Mouse (Mus musculus) ovary, postnatal 14 days (tissue): ENCODE results near the gene Kcna5.
A peak's percentile ranks its signal among the peaks of the same experiment; 100 is the strongest.

Source experiments
- DNase-seq: peaks from one replicate; pipeline ENCODE4 v3.0.0; 2022; ENCODE audit warnings: low spot score

Kcna5 gene

DNA sequence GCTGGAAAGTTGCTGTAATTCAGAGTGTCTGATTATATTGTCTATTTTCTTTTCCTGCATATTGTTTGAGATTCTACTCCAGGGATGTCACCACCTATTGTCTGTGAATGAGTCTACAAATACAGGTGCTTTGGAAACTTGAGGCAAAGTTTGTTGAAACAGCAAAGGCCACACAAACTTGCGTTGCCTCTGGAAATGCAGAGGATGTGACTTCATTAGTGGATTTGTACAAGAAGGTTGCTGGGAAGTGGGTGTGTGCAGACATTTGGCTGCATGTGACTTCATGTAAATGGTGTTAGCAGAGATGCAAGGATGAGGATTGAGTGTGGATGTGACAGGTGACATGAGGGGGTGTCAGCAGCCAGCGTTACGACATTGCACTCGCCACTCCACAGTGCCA lies 1.7 kb upstream of the Kcna5 start:
- no peak for DNase-seq

DNA sequence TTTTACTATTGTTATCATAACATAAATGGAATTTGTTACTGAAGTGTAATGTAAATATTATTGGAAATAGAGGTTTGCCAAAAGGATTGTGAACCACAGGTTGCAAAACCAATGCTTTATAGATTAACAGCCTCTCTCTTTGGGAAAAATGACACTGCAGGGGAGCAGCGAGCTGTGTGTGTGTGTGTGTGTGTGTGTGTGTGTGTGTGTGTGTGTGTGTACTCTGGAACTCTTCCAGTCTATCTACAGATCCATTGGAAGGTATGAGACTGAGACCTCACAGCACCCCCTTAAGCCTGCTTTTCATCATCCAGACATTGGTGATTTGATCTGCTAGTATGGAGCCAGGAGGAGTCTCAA lies 679 bp upstream of the Kcna5 start:
- DNase-seq = no peak

DNA sequence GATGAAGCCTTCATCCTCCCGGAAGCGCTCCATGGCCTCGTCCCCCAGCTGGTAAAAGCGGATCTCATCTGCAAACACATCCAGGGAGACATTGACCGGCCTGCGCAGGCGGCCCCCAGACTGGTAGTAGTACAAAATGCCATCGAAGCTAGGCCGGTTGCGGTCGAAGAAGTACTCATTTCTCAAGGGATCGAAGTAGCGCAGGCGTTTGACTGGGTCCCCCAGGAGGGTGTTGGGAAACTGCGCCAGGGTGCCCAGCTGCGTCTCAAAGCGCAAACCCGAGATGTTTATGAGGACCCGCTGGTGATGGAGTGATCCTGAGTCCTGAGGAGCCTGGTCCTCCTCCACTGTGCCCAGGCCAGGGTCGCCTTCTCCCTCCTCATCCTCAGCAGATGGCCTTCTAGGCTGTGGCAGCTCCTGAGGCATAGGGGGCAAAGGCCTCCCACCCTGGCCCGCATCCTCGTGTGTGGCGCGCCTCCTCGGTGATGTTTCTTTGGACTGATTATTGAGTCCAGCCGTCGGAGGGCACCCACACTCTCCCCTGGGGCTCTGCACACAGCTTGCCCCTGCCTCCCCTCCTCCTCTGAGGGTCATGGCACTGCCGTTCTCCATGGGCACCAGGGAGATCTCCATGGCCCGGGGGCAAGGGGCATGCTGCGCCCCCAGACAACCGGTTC lies 543 bp downstream of the Kcna5 start:
- no peak for DNase-seq

DNA sequence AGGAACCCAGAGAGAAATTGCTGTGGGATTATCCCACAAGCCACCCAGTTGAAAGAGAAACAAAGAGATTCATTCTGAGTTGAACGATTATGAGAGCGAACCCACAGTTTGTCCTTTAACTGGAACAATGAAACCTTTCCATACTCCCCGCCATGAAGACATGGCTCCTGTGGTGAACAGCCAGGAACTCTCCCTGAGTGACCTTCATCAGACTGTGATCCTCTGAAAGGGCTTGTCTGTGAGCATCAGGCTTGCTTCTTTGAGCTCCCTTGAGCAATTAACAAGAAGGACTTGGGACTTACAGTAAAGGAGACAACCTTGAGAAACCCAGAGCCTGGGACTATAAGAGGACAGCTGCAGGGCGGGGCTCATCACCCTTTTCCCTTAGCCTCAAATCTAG lies 3.9 kb downstream of the Kcna5 start:
- DNase-seq = no peak

DNA sequence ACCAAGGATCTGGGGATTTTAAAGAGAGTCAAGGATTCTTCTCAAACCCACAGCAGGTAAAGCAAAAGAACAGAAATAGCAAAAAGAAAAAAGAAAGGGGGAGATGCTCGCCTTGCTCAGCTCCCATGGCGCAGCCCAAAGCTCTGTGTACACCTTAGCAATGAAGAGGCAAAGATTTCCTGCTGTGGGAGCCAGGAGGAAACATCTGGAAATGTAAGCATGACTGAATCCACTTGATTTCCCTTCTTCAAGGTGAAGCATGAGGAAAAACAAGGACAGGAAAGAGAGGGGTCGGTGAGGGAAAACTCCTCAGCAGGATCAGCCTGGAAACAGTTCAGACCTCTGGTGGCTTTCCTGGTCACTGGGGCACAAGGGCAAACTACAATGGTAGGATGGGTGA lies 5.2 kb downstream of the Kcna5 start:
- DNase-seq = no peak

DNA sequence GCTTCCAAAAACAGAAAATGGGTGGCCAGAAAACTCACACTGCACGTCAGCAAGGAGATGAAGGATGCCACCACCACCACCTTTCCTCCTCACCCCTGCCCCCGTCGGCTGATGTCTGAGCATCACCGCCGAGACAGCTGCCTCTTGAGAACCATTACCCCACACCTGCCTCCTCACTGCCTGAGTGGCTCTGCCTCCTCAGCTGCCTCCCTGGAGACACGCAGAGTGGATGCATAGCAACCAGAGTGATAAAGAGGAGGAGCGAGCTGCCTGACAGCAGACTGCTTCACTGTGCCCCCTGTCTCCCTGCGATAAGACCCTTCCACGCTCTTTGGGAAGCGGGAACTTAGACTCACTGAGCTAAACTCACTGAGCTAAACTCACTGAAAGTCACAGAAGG lies 20.5 kb downstream of the Kcna5 start:
- DNase-seq = no peak

DNA sequence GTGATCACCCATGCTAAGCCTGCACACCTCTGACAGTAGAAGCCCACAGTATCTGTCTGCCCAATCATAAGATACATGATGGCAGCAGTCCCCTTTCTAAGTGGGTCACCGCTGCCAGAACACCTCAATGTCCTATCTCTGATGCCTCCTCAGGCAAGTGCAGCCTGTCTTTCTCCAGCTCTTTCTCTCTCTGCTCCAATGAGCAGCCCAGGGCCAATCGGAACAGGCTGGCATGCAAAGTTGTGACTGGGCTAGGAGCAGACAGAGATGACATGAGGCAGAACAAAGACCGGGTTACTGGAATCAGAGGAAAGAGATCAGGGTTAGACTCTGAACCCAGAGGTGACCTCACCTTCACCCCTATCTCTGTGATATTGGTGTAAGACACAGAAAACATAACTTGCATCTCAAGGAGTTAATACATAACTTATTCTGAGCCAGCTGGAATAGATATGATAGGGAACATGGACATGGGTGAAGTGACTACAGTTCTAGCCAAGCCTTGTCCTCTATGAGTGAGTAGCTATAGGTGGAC lies 21.4 kb downstream of the Kcna5 start:
- no peak for DNase-seq

DNA sequence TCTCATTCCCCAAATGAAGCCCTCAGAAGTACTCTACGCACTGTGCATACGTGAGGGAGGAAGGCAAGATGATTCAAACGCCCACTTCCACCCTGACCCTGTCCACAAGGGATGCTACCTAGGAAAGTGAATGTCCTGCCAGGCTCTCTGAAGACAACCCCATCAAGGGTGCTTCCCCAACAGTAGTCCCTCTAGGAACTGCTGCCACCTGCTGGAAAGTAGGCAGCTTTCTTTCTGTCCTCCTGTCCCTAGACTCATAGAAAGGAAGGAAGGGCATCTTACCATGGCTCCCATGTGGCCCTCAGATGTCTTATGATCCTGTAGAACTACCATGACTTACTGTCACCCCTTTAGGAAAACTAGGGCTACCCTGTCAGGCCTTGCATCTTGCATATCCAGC lies 22.1 kb downstream of the Kcna5 start:
- DNase-seq = no peak

DNA sequence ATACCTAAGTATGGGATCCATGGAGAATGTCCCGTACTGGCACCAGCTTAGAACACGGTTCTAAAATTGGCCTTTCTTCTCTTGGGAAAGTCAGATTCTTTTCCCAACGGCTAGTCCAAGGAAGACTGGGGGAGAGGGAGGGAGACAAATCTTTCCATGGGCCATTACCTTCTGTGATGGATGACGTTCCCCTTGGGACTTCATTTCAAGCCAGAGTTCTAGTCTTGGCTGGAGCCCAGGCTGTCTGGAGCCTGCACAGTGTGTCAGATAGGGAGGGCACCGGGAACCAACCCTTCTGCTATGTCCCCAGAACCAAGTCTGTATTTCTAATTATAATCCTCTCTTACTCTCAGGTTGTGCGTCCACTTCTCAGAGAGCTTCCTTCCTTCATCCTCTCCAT lies 26.5 kb downstream of the Kcna5 start:
- no peak for DNase-seq

DNA sequence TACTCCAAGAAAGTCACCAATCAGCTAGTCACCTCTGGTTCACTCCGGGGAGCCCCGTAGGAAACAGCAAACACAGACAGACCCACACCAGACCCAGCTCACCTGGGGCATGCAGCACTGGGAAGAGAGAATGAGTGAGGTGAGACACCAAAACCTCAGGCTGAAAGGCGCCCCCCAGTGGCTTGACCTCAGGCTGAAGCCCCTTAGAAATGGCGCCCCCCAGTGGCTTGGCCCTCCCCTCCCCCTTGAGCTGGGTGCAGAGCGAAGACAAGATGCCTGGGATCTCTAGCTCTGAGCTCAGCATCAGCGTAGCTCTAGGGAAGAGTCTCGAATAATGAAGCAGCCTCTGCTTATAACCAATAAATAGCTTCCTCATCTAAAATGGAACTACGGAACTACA lies 31.3 kb downstream of the Kcna5 start:
- no peak for DNase-seq

DNA sequence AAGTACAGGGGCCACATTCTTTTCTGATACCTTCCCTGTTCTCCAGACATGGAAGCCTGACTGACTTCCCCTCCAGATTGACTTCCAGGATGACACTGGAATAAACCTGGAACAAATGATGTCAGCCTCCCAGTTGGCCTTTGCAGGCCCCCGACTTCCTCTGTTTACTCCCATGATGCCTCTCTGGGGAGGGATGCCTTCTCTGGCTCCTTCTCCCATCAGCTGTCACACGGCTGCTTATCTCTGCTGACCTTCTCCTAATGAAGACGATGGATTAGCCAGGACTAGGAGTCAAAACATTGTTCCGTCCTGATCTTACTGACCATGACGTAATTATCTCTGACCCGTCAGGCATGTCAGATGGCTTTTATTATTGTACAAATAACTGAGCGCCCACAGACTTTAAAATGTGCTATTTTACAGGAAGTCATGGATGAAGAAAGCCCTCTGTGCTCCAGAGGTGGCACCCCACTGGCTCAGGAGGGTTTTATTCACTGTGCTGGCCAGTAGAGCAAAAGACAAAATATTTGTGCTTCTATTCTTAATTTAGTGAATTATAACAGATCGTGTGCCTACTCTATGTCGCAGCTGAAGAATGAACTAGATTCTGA lies 32.4 kb downstream of the Kcna5 start:
- no peak for DNase-seq

DNA sequence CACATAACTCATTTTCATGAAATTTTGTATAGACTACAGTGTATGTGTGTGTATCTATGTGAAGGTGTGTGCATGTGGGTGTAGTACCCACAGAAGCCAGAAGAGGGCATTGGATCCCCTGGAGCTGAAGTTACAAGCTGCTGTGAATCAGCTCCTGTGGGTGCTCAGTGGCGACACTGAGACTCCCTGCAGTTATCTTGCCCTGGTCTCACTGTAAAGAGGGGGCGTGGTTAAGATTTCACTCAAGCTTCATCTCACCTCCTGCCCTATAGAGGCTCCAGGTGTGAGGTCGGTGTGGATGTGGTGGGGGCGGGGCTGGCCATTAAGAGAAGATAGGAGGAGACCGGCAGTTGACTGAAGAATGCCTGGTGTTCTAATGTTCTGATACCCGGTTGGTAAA lies 34.2 kb downstream of the Kcna5 start:
- DNase-seq = no peak

DNA sequence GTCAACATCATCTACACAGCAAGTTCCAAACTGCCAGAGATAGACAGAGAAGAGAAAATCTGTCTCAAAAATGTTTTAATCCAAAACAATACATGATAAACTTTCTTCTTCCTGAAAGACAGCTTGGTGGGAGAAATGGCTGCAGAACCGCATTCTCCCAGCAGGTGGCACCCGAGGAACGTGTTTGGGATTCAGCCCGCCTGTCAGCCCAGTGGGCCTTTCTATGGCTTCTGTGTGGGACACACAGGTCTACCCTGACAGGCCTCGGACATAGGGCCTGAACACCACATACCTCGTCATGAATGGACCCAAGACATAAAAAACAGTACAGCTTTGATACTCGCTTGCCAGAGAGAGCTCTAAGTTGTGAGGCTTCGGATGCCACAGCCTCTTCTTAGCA lies 35.1 kb downstream of the Kcna5 start:
- DNase-seq = peak; percentile 82

DNA sequence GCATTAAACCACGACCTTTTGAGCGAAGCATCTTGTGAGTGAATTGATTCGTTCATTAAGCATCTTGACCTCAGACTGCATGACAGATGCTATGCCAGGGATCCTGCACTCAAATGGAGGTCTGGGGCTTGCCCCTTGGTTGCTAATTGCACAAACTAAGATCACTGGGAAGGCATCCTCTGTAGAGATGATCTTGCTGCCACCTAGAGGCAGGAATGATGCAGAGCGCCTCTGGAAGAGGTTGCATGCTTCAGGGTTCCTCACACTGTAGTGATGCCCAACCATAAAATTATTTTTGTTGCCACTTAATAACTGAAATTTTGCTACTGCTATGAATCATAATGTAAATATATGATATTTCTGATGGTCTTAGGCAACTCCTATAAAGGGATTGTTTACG lies 37.3 kb downstream of the Kcna5 start:
- peak; percentile 29 for DNase-seq

DNA sequence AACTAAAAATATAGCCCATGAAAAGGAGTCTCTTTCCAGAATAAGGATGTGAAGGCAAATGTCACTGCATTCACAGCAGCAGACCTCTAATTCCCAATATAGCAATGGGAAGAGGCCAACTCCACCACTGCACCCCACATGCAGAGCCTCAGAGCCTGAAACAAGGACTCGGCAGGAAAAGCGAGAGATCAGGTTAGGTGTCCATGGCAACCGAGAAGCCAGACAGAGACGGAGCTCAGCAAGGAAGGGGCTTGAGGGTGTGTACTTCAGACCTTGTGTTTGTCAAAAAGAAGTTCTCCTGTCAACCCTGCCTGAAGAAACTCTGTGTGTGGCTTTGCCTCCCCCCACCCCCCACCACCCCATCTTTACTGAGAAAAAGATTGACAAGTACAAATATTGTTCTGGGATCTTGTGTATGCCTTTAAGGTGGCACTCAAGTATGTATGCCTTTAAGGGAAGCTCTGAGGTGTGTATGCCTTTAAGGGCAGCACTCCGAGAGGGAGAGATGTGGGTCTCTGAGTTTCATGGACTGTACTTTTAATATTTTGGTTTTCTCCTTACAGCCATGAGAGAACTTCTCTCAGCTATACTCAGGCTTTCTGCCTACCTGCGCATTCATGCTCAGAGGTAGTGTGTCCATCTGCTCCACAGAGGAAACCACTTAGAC lies 37.9 kb downstream of the Kcna5 start:
- no peak for DNase-seq

DNA sequence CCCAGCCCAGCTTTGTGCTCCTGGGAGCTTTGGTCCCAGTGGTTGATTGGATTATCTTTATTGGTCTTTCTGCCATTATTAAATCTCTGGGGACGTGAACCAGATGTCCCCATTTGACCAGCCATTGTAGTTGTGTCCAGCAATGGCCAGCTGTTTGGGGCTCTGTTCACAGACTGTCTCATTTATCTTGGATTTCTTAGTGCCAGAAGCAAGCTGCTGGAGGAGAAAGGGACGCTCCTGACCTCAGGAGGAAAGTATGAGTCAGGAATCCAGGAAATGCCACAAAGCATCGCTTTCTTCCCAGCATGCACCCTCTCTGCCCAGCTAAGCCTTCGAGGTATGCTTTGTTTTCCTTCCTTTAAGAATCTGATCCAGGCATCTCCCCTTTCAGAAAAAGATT lies 48.1 kb downstream of the Kcna5 start:
- DNase-seq = no peak

DNA sequence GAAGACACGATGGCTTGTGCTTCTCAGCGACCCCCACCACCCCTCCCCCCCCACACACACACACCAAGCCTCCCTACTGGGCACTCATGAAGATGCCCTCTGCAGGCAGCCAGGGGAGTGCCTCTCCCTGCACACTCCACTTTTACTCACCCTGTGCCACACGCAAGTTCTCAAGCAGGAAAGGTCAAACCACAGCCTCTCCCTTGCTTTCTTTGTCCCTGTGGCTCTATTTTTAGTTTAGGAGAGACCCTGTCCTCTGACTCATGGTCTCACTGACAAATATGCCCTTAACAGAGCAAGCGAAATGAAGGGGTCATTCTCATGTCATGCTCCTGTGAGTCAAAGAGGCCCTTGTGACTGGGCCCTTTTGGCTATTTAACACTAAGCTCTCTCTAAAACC lies 50.3 kb downstream of the Kcna5 start:
- DNase-seq = no peak

DNA sequence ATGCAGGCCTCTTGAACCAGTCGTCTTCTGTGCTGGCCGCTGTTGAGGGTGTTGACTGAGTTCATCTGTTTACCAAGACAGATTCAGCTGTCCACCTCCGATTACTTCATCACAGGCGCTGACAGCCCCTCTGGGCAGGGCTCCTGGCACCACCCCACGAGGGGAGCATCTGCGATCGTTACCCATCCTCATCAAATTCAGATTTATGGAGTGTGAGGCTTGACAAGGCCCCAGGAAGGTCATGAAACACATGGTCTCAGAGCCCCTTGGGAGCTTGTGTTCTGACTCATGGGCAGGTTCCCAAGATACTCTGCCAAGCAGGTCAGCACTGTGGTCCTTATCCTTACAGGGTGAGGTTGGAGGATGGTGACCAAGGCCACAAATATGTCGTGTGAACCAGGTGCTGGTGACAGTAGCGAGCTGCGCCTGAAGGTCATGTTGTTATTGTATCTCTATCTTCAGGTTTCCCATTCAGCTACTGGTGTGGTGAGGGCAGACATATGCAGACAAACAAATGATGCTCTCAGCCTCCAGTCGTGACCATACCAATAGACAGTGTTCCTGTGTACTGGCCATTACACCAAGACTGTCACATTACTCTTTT lies 51.8 kb downstream of the Kcna5 start:
- DNase-seq = no peak
